Mouse (Mus musculus): ENCODE measurements around the gene Apol6. TPM values are rescaled to one million over a fixed set of nuclear protein-coding genes. Genes with fewer than 3 reads are reported as not detected.

Apol6 gene
- total and polyA plus RNA-seq, 3 experiments, result not detected

DNA sequence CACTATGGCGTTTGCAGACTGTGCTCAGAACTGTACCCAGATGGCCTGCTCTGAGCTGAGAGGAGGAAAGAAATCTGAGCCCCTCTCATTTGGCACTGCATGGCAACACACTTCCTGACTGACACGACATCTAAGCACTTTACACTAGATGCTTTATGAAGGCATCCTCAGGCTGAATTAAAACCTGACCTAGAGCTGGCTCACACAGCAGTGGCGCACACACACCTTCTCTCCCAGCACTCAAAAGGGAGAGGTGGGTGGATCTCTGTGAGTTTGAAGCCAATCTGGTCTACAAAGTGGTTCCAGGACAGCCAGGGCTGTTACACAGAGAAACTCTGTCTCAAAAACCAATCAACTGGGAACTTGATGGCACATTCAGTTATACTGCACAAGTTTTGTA lies 55.2 kb downstream of the Apol6 start:
- no peak for TF ChIP-seq E2F4 (IDR thresholded peaks at IDR 0.05; ENCODE audit: borderline replicate concordance, low read depth, low read length)
- TF ChIP-seq ELF1 (IDR thresholded peaks at IDR 0.05; ENCODE audit: low read depth, low read length), result no peak
- TF ChIP-seq ZMIZ1 (IDR thresholded peaks at IDR 0.05; ENCODE audit: low read depth, low read length), result no peak
- TF ChIP-seq TBP (IDR thresholded peaks at IDR 0.05; ENCODE audit: low read depth, low read length), result no peak
- no peak for TF ChIP-seq EP300 (IDR thresholded peaks at IDR 0.05; ENCODE audit: low read depth in 1 of 2, low read length in 2 of 2)
- no peak for TF ChIP-seq GATA1 (IDR thresholded peaks at IDR 0.05; ENCODE audit: low read depth, low read length)
- TF ChIP-seq CHD2 (IDR thresholded peaks at IDR 0.05; ENCODE audit: low read length), result no peak
- no peak for TF ChIP-seq MEF2A (IDR thresholded peaks at IDR 0.05; ENCODE audit: extremely low read depth, insufficient replicate concordance, low read depth, low read length, poor library complexity, severe bottlenecking)
- TF ChIP-seq SMC3 (IDR thresholded peaks at IDR 0.05; ENCODE audit: low read depth, low read length), result no peak
- Histone ChIP-seq H3K27me3 (ENCODE audit: control insufficient read depth in 1 of 2, insufficient read depth in 2 of 2, low read length in 2 of 2) (no peaks in the 10 kb centered on the region), H3K4me1 (ENCODE audit: control insufficient read depth in 1 of 2, insufficient read depth in 2 of 2, low read length in 2 of 2) (no peaks in the 10 kb centered on the region), H3K4me3 (ENCODE audit: control insufficient read depth in 1 of 2, insufficient read depth in 1 of 2, low read depth in 2 of 2, low read length in 2 of 2) (no peak overlapping the region), H3K36me3 (ENCODE audit: control insufficient read depth in 1 of 2, insufficient read depth in 2 of 2, low read length in 2 of 2) (no peaks in the 10 kb centered on the region), H3K9ac (ENCODE audit: control insufficient read depth, low read depth, low read length, poor library complexity, severe bottlenecking) (no peak overlapping the region), H3K27ac (ENCODE audit: control insufficient read depth, low read depth, low read length) (no peak overlapping the region), H3K9me3 (replicated peaks; ENCODE audit: insufficient read depth, low read length) (no peaks in the 10 kb centered on the region), H3K79me2 (ENCODE audit: control insufficient read depth, insufficient read depth, low read length, poor library complexity) (no peaks in the 10 kb centered on the region)
- no peak for DNase-seq (ENCODE audit: low read depth, low spot score)

DNA sequence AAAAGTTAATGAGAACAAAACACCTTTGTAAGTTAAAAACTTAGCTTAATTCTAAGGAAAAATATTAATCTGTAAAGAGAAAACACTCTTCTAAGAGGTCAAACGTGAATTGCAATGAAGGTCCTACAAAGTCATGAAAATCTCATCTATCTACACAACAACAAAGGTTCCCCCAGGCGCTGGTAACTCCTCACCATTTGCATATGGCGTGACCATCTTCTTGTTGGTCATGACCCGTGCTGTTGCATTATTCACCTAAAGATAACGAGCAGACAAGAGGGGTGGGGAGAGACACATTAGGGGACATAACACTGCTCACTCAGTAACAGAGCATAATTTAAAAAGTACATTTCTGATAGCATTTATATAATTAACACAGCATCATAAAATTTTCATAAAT lies 58.2 kb downstream of the Apol6 start:
- Histone ChIP-seq H3K27me3 (ENCODE audit: control insufficient read depth in 1 of 2, insufficient read depth in 2 of 2, low read length in 2 of 2) (no peaks in the 10 kb centered on the region), H3K9ac (ENCODE audit: control insufficient read depth, low read depth, low read length, poor library complexity, severe bottlenecking) (no peak overlapping the region), H3K4me1 (ENCODE audit: control insufficient read depth in 1 of 2, insufficient read depth in 2 of 2, low read length in 2 of 2) (no peaks in the 10 kb centered on the region), H3K4me3 (ENCODE audit: control insufficient read depth in 1 of 2, insufficient read depth in 1 of 2, low read depth in 2 of 2, low read length in 2 of 2) (no peak overlapping the region), H3K27ac (ENCODE audit: control insufficient read depth, low read depth, low read length) (no peak overlapping the region), H3K36me3 (ENCODE audit: control insufficient read depth in 1 of 2, insufficient read depth in 2 of 2, low read length in 2 of 2) (no peaks in the 10 kb centered on the region), H3K9me3 (replicated peaks; ENCODE audit: insufficient read depth, low read length) (no peaks in the 10 kb centered on the region), H3K79me2 (ENCODE audit: control insufficient read depth, insufficient read depth, low read length, poor library complexity) (no peaks in the 10 kb centered on the region)
- no peak for DNase-seq (ENCODE audit: low read depth, low spot score)
- TF ChIP-seq TAL1 (IDR thresholded peaks at IDR 0.05; ENCODE audit: low read length) (no peak), MAX (IDR thresholded peaks at IDR 0.05; ENCODE audit: low read length) (no peak), ZKSCAN1 (IDR thresholded peaks at IDR 0.05; ENCODE audit: low read depth, low read length) (no peak), ZC3H11A (IDR thresholded peaks at IDR 0.05; ENCODE audit: low read depth, low read length) (no peak), USF2 (IDR thresholded peaks at IDR 0.05; ENCODE audit: borderline replicate concordance in 1 of 2, insufficient read depth in 1 of 2, low read depth in 1 of 2, low read length in 2 of 2) (no peak), HCFC1 (IDR thresholded peaks at IDR 0.05; ENCODE audit: low read depth, low read length) (no peak), SIN3A (IDR thresholded peaks at IDR 0.05; ENCODE audit: low read length) (no peak), MAFK (IDR thresholded peaks at IDR 0.05; ENCODE audit: borderline replicate concordance, low read depth, low read length) (no peak), TCF12 (IDR thresholded peaks at IDR 0.05; ENCODE audit: low read depth, low read length) (no peak), POLR2AphosphoS2 (IDR thresholded peaks at IDR 0.05; ENCODE audit: low read length) (no peak), RCOR1 (IDR thresholded peaks at IDR 0.05; ENCODE audit: low read depth, low read length) (no peak), NELFE (IDR thresholded peaks at IDR 0.05; ENCODE audit: low read depth, low read length) (no peak), SMC3 (IDR thresholded peaks at IDR 0.05; ENCODE audit: low read depth, low read length) (no peak), MXI1 (IDR thresholded peaks at IDR 0.05; ENCODE audit: low read depth, low read length) (no peak), USF1 (IDR thresholded peaks at IDR 0.05; ENCODE audit: low read depth, low read length) (no peak), MEF2A (IDR thresholded peaks at IDR 0.05; ENCODE audit: extremely low read depth, insufficient replicate concordance, low read depth, low read length, poor library complexity, severe bottlenecking) (no peak)

All from MEL (cell line).